Mouse (Mus musculus) embryonic facial prominence, embryonic 14.5 days (tissue): Measurements from ENCODE around the gene Agtrap. TPM values are rescaled to one million over a fixed set of nuclear protein-coding genes. Genes with fewer than 3 reads are reported as not detected.
A peak's percentile ranks its signal among the peaks of the same experiment; 100 is the strongest.

Source experiments
- ATAC-seq: fragments of 200-750 bp; cut with Nextera tagmentation; 2 replicates; pipeline ENCODE4 v1.8.0; 2017; ENCODE audit warnings: low read depth, moderate number of reproducible peaks, moderate TSS enrichment
- DNase-seq: peaks from one replicate; pipeline ENCODE4 v3.0.0-alpha.2; 2015; ENCODE audit warnings: low spot score
- H3K27ac ChIP-seq: fragments of 300-500 bp; sonication (generic); replicated peaks from 2 replicates; pipeline ENCODE4 v1.5.1; 2014; ENCODE audit warnings: low read depth, mild to moderate bottlenecking, low read length, moderate library complexity
- H3K27me3 ChIP-seq: fragments of 300-500 bp; sonication (generic); replicated peaks from 2 replicates; pipeline ENCODE4 v1.6.1; 2014; ENCODE audit warnings: low read length; ENCODE audit not compliant: control insufficient read depth, insufficient read depth
- H3K36me3 ChIP-seq: fragments of 300-500 bp; sonication (generic); 2 replicates; pipeline ENCODE4 v1.6.1; 2014; ENCODE audit warnings: low read length, mixed read lengths; ENCODE audit not compliant: control insufficient read depth, insufficient read depth
- H3K4me1 ChIP-seq: fragments of 300-500 bp; sonication (generic); 2 replicates; pipeline ENCODE4 v1.6.1; 2014; ENCODE audit warnings: antibody characterized with exemption, low read length; ENCODE audit not compliant: control insufficient read depth, insufficient read depth
- H3K4me2 ChIP-seq: fragments of 300-500 bp; sonication (generic); 2 replicates; pipeline ENCODE4 v1.6.1; 2014; ENCODE audit warnings: low read depth, mild to moderate bottlenecking, low read length, moderate library complexity, mixed read lengths
- H3K4me3 ChIP-seq: fragments of 300-500 bp; sonication (generic); 2 replicates; pipeline ENCODE4 v1.5.1; 2014; ENCODE audit warnings: low read depth, mild to moderate bottlenecking, low read length
- H3K9ac ChIP-seq: fragments of 300-500 bp; sonication (generic); 2 replicates; pipeline ENCODE4 v1.6.1; 2014; ENCODE audit warnings: low read depth, mild to moderate bottlenecking, low read length, moderate library complexity, mixed read lengths
- H3K9me3 ChIP-seq: fragments of 300-500 bp; sonication (generic); 2 replicates; pipeline ENCODE4 v1.6.1; 2016; ENCODE audit warnings: low read length; ENCODE audit not compliant: control insufficient read depth
- WGBS: fragments of 180-500 bp; shearing (Covaris S2); extraction: QIAGEN DNeasy Blood & Tissue Kit; methylation state at CpG from one replicate; pipeline ENCODE4 v1.1.7; 2014; 5-methylcytosine and 5-hydroxymethylcytosine counted together
- polyA plus RNA-seq: library from polyadenylated mRNA; unstranded; fragments of >200 nt; fragmentation: Nextera tagmentation; extraction: Ambion mirVana; gene quantifications from 2 replicates; pipeline ENCODE4 v1.2.1, GENCODE M21; 2014

Agtrap gene
- polyA plus RNA-seq, 1 experiment from 2014 or later, result 16.2 TPM

DNA sequence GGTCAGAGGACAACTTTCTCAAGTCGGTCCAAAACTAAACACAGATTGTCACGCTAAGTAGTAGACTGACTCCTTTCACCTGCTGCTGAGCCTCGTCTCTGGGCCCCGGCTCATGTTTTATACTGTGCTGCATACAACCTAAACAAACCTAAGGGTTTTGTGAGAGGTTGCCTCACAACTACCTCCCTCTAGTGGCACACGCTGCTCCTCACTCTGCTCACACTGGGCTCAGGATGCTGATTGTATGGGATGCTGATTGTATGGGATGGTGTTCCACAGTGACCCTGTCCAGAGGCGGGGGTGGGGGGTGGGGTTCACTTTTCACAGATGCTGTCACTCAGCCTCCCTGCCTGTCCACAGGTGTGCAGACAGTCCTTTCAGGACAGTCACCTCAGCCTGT lies 8.6 kb downstream of the Agtrap start:
- ATAC-seq, result no peak
- no peak overlapping the region for H3K9ac ChIP-seq
- 56% methylated on average over 6 of the region's 6 CpGs for WGBS

DNA sequence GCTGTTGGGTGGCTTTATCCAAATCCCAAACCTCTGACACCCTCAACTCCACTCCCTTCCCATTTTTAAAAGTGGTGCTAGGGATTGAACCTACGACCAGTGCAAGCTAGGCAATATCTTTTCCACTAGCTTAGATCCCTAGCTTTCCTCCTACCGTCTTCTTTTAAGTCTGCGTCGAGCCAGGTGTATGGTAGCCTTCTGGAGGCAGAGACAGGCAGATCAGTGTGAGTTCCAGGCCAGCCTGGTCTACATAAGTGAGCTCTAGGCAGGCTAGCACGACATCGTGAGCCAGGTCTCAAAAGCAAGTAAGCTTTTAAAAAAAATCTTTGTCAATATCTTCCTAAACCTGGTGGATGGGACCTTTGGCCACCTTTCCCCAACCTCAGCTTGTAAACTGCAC lies 11.9 kb downstream of the Agtrap start:
- Histone ChIP-seq H3K4me2 (no peak overlapping the region), H3K36me3 (no peaks in the 10 kb centered on the region; the same call in 1 of the 2 replicates), H3K4me1 (no peaks in the 10 kb centered on the region), H3K9ac (no peak overlapping the region), H3K27me3 (no peaks in the 10 kb centered on the region), H3K9me3 (no peaks in the 10 kb centered on the region), H3K27ac (no peak overlapping the region), H3K4me3 (no peak overlapping the region)
- WGBS, result 89% methylated on average over 6 of the region's 6 CpGs
- no peak for ATAC-seq
- no peak for DNase-seq

More for the DNA sequence above, 8.6 kb downstream of the Agtrap start:
- H3K4me1 ChIP-seq, result peaks cover 8% of the 10 kb centered on the region; the same call in 1 of the 2 replicates
- peaks cover 5% of the 10 kb centered on the region; the same call in 1 of the 2 replicates for H3K36me3 ChIP-seq
- H3K27me3 ChIP-seq, result no peaks in the 10 kb centered on the region
- H3K4me3 ChIP-seq, result no peak overlapping the region
- H3K27ac ChIP-seq, result no peak overlapping the region
- no peaks in the 10 kb centered on the region for H3K9me3 ChIP-seq
- H3K4me2 ChIP-seq, result no peak overlapping the region
- no peak for DNase-seq

GRCm38 (mm10) chr4:148075259-148075658 lies 12.6 kb downstream of the Agtrap start:
- H3K27me3 ChIP-seq, result no peaks in the 10 kb centered on the region
- peak overlapping the region; percentile 59 for H3K4me2 ChIP-seq
- peak overlapping the region; percentile 32 for H3K4me3 ChIP-seq
- H3K36me3 ChIP-seq, result no peaks in the 10 kb centered on the region; the same call in 1 of the 2 replicates
- DNase-seq (peak; percentile 79), ATAC-seq (no peak)
- H3K9me3 ChIP-seq, result no peaks in the 10 kb centered on the region
- peak overlapping the region; percentile 51 for H3K9ac ChIP-seq
- WGBS, result 53% methylated on average over 20 of the region's 21 CpGs
- H3K27ac ChIP-seq, result no peak overlapping the region
- no peaks in the 10 kb centered on the region for H3K4me1 ChIP-seq

GRCm38 (mm10) chr4:148074521-148075189 lies 13.2 kb downstream of the Agtrap start:
- ATAC-seq, result no peak
- Histone ChIP-seq H3K4me1 (no peaks in the 10 kb centered on the region), H3K27ac (no peak overlapping the region), H3K9ac (peak overlapping the region; percentile 51), H3K27me3 (no peaks in the 10 kb centered on the region), H3K36me3 (no peaks in the 10 kb centered on the region; the same call in 1 of the 2 replicates), H3K4me2 (peak overlapping the region; percentile 59), H3K4me3 (peak overlapping the region; percentile 32), H3K9me3 (no peaks in the 10 kb centered on the region)
- DNase-seq, result peak; percentile 39
- 49% methylated on average over 17 of the region's 17 CpGs for WGBS

GRCm38 (mm10) chr4:148071508-148071907 lies 16.3 kb downstream of the Agtrap start:
- Histone ChIP-seq H3K4me3 (no peak overlapping the region), H3K4me2 (no peak overlapping the region), H3K9me3 (no peaks in the 10 kb centered on the region), H3K4me1 (no peaks in the 10 kb centered on the region), H3K27ac (no peak overlapping the region), H3K9ac (no peak overlapping the region), H3K27me3 (no peaks in the 10 kb centered on the region), H3K36me3 (no peaks in the 10 kb centered on the region)
- ATAC-seq (0 out of 2 replicates have a peak, but pooled peaks have one; percentile 27), DNase-seq (peak; percentile 41)
- WGBS, result 41% methylated on average over 4 of the region's 5 CpGs

- no peak for ATAC-seq
- no peaks in the 10 kb centered on the region for H3K9me3 ChIP-seq
- 80% methylated on average over 9 of the region's 9 CpGs for WGBS
Observed at GRCm38 (mm10) chr4:148069602-148070218, 18.1 kb downstream of the Agtrap start.

GRCm38 (mm10) chr4:148067346-148067745 lies 20.5 kb downstream of the Agtrap start:
- Histone ChIP-seq H3K4me1 (no peaks in the 10 kb centered on the region), H3K9me3 (no peaks in the 10 kb centered on the region), H3K27me3 (no peaks in the 10 kb centered on the region), H3K9ac (no peak overlapping the region), H3K27ac (no peak overlapping the region), H3K4me3 (no peak overlapping the region), H3K36me3 (no peaks in the 10 kb centered on the region), H3K4me2 (no peak overlapping the region)
- ATAC-seq, result no peak
- DNase-seq, result no peak
- WGBS, result 90% methylated on average over 8 of the region's 8 CpGs

More at GRCm38 (mm10) chr4:148069602-148070218, 18.1 kb downstream of the Agtrap start:
- no peak for DNase-seq
- no peak overlapping the region for H3K9ac ChIP-seq
- no peak overlapping the region for H3K4me2 ChIP-seq
- no peak overlapping the region for H3K27ac ChIP-seq
- H3K4me3 ChIP-seq, result no peak overlapping the region
- no peaks in the 10 kb centered on the region for H3K27me3 ChIP-seq
- no peaks in the 10 kb centered on the region for H3K36me3 ChIP-seq
- H3K4me1 ChIP-seq, result no peaks in the 10 kb centered on the region

- Histone ChIP-seq H3K4me1 (no peaks in the 10 kb centered on the region), H3K4me3 (no peak overlapping the region), H3K4me2 (no peak overlapping the region), H3K9me3 (no peaks in the 10 kb centered on the region), H3K27me3 (no peaks in the 10 kb centered on the region), H3K9ac (no peak overlapping the region), H3K36me3 (no peaks in the 10 kb centered on the region), H3K27ac (no peak overlapping the region)
- no peak for ATAC-seq
- 48% methylated on average over 7 of the region's 9 CpGs for WGBS
- DNase-seq, result peak; percentile 17
Observed at GRCm38 (mm10) chr4:148066401-148066744, 21.5 kb downstream of the Agtrap start.
